Mouse (Mus musculus): ENCODE measurements around the gene Map3k7.
"Not testable (repeated sequence)": the region's sequence is repeated elsewhere in the genome, so short reads cannot be mapped to it uniquely, and the experiment has no call there.

Gene Map3k7

GRCm38 (mm10) chr4:31993865-31994264 is 30.0 kb downstream of the Map3k7 start:
- no peak for DNase-seq

- DNase-seq = no peak
Observed at GRCm38 (mm10) chr4:32001498-32001897, 37.6 kb downstream of the Map3k7 start.

GRCm38 (mm10) chr4:32004773-32005591 is 41.1 kb downstream of the Map3k7 start:
- no peak for DNase-seq

- DNase-seq = no peak
Observed at GRCm38 (mm10) chr4:32007174-32007573, 43.3 kb downstream of the Map3k7 start.

GRCm38 (mm10) chr4:32008095-32008494 is 44.2 kb downstream of the Map3k7 start:
- DNase-seq = no peak

- DNase-seq = no peak
Observed at GRCm38 (mm10) chr4:32010808-32011207, 46.9 kb downstream of the Map3k7 start.

GRCm38 (mm10) chr4:32011218-32011973 is 47.5 kb downstream of the Map3k7 start:
- DNase-seq = no peak

- DNase-seq = no peak
Observed at GRCm38 (mm10) chr4:32021131-32021530, 57.2 kb downstream of the Map3k7 start.

GRCm38 (mm10) chr4:32022321-32022720 is 58.4 kb downstream of the Map3k7 start:
- no peak for DNase-seq

- not testable (repeated sequence) for DNase-seq
Observed at GRCm38 (mm10) chr4:32024170-32024569, 60.3 kb downstream of the Map3k7 start.

GRCm38 (mm10) chr4:32025105-32025504 is 61.2 kb downstream of the Map3k7 start:
- DNase-seq = no peak

- DNase-seq = no peak
Observed at GRCm38 (mm10) chr4:32027094-32027493, 63.2 kb downstream of the Map3k7 start.

- no peak for DNase-seq
Observed at GRCm38 (mm10) chr4:32037267-32037666, 73.4 kb downstream of the Map3k7 start.

GRCm38 (mm10) chr4:32041741-32042452 is 78.0 kb downstream of the Map3k7 start:
- no peak for DNase-seq

- DNase-seq = no peak
Observed at GRCm38 (mm10) chr4:32045234-32045633, 81.3 kb downstream of the Map3k7 start.

- DNase-seq = no peak
Observed at GRCm38 (mm10) chr4:32049824-32050223, 85.9 kb downstream of the Map3k7 start.

- no peak for DNase-seq
Observed at GRCm38 (mm10) chr4:32053171-32053570, 89.3 kb downstream of the Map3k7 start.

- peak; percentile 85 for DNase-seq
Observed at GRCm38 (mm10) chr4:32055151-32056052, 91.5 kb downstream of the Map3k7 start.

GRCm38 (mm10) chr4:32056441-32056840 is 92.5 kb downstream of the Map3k7 start:
- no peak for DNase-seq

GRCm38 (mm10) chr4:32057102-32057501 is 93.2 kb downstream of the Map3k7 start:
- DNase-seq = peak; percentile 36

GRCm38 (mm10) chr4:32060686-32061085 is 96.8 kb downstream of the Map3k7 start:
- no peak for DNase-seq

GRCm38 (mm10) chr4:32062381-32063059 is 98.6 kb downstream of the Map3k7 start:
- no peak for DNase-seq
